Mouse (Mus musculus): ENCODE measurements around the gene Arhgap20.
A peak's percentile ranks its signal among the peaks of the same experiment; 100 is the strongest.

The Arhgap20 gene

DNA sequence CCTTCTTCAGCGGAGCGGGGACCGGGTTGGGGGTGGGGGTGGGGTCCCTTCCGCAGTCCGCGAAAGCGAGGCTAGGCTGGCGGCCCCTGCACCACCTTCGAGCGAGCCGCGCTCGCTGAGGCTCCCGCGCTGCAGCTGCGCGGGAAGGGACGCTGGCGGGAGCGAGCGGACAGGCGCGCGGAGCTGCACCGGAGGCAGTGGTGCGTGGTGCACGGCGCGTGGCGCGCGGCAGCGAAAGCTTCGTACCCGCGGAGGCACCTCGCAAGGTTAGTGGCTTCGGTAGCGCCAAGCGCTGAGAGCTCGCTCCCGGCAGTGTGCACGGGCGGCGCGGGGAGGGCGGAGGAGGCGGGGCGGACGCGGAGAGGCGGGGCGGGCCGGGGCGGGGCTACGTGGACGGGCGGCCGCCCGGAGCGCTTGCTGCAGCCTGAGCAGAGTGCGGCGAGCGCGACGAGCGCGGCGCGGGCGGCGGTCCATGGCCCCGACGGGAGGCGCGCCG lies at the start of gene Arhgap20:
Gene Arhgap20 (plus strand): TSS at position 417 of the 496 bp plus-strand sequence.
- peak; percentile 95 for DNase-seq

DNA sequence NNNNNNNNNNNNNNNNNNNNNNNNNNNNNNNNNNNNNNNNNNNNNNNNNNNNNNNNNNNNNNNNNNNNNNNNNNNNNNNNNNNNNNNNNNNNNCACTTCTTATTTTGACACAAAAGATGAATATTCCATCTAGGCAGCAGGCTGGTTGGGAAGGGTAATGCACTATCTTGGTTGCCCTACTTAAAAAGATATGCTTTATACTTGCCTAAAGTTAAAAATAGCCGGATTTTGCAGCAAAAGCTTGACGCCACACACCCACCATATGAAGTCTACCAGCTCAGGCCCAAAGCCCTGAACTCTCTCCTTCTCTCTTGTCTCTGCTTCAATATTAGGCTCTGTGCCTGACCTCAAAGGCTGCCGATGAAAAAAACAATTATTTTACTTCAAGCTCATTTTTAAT lies 46.3 kb upstream of the Arhgap20 start:
- DNase-seq, result peak; percentile 6

DNA sequence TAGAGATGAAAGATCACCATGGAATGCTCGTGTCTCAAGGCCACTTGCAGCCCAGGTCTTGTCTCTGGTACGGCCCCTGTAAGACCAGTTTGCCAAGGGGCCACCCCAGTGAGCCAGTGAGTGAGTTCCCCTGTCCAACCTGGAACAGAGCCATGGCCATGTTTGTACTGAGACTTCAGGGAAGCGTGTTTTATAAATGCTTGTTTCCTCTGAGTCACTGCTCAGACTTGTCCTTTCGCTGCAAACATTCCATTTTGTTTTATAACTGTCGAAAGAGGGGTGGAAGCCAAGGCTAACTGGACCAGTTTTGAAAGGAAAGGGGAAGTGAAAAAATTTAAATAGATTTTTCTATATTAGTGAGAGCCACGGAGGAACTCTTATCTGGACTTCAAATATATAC lies 37.2 kb upstream of the Arhgap20 start:
- no peak for DNase-seq

DNA sequence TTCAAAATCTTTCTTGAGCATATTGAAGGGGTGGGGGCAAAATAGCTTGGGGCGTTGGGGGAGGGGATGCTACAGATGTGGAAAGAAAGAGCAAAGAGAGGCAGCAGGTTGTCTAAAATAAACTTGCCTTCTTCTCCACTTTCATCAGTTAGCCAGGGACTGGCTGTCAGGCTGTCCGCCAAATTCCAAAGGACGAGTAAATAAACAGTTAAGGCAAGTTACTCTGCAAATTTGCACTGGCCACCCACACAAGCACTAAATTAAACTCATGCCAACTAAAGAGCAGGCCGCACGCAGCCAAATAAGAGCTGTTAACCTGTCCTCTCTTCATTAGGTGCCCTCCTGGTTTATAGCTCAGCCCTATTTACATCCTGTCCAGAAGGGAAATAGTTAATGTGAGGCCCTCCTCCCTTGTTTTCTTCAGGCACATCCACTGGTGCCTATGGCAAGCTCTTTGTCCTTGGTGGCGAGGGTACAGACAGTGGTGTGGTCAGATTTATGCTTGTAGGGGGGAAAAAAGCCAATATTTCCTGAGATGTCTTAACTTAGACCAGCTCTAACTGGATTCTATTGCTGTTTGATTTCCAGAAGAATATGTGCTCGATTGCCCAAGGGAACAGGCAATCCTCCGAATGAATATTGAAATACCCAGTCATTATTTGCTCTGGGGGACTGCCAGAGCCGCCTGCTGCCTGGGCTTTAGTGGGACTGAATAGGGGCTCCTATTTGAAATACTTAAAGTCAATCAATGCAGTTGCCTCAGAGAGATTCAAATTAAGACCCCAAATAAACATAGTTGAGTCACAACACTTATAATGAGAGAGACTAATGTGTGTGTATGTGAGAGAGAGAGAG lies 29.7 kb upstream of the Arhgap20 start:
- no peak for DNase-seq

DNA sequence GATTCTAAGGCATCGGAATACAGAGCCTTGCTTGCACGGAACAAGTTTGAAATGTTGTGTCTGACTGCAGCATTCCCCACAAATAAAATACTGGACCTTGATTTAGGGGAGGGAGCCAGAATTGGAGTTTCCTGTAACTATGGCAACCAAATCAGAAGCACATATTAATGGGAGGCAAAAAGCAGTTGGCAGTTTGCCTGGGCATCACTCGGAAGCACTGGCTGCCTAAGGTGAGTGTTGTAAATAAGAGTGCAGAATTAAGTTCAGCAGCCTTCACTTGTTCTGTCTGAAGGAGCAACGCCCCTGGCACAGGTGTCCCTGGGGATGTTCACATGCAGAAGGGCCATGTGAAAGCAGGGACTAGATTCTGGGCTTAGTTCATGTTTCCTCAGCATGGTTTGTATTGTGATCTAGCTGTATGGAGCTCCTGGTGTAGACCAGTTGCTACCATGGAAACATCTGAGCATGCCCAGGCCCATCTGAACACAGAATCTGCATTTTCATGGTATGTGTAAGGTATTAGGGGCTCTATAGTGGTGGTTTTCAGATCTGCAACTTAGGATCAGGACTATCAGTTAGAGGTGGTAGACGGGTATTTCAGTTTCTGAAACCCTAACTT lies 28.3 kb upstream of the Arhgap20 start:
- no peak for DNase-seq

DNA sequence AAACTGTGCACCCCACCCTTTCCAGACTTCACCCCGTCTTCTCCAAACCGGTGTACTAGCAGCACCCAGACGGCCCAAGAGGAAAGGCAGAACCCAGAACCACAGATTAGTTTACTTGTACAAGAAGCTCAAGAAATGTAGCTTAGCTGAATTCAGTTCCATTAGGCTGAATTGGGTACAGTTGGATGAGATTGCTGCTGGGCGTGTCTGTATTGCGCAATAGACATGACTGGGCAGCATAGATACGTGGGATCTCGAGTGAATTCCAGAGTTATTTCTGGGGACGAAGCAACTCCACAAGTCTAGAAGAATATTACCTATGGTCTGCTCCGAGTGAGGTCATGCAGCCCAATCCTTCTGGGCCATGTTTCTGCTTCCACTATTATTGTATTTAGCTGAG lies 26.8 kb upstream of the Arhgap20 start:
- DNase-seq, result no peak

DNA sequence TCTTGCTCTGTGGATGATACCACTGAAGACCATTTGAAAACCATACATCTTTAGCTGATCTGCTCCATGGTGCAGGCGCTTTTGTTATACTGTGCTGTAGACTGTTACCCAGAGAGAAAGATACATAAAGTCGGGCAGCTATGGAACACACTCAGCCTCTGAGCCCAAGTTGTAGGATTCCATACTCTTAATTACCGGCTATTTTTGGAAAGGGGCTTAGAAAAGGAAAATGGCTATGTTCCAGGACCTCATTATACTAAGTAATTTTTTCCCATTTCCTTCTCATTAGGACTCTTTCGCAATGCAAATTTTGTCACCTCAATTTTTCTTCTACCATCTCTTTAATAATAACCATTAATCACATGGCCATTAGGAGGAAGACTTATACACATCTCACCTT lies 25.3 kb upstream of the Arhgap20 start:
- no peak for DNase-seq

DNA sequence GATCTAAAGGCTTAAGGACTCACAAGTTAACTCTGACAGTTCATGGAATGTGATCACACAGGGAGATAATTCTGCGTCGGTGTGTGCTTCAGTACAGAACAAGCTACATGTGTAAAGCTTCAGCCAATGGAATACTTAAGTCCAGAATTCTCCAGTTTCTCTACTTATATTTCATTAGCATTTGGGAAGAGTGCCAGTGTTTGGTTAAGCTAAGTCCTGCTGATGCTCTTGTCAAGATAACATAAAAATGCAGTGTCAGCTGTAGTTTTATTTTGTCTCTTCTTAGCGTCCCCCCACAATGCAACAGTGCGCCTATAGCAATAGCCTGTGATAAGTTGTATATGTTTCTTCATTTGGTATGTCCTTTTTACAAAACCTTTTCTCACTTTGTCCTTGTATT lies 15.0 kb upstream of the Arhgap20 start:
- DNase-seq, result no peak

DNA sequence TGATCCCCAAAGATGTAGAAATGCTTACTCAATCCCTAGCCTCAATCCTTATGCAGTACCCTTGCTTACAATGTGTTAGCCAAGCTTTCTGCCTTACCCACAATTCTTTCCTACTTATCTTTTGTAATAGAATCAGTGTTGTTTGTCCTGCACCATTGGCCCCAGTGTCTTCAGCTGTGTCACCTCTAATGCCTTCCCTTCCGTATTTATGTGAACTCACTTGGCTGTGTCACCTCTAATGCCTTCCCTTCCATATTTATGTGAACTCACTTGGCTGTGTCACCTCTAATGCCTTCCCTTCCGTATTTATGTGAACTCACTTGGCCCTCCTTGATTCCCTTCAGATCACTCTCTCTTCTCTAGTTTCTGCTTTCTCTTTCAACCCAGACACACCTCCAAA lies 4.1 kb upstream of the Arhgap20 start:
- no peak for DNase-seq

DNA sequence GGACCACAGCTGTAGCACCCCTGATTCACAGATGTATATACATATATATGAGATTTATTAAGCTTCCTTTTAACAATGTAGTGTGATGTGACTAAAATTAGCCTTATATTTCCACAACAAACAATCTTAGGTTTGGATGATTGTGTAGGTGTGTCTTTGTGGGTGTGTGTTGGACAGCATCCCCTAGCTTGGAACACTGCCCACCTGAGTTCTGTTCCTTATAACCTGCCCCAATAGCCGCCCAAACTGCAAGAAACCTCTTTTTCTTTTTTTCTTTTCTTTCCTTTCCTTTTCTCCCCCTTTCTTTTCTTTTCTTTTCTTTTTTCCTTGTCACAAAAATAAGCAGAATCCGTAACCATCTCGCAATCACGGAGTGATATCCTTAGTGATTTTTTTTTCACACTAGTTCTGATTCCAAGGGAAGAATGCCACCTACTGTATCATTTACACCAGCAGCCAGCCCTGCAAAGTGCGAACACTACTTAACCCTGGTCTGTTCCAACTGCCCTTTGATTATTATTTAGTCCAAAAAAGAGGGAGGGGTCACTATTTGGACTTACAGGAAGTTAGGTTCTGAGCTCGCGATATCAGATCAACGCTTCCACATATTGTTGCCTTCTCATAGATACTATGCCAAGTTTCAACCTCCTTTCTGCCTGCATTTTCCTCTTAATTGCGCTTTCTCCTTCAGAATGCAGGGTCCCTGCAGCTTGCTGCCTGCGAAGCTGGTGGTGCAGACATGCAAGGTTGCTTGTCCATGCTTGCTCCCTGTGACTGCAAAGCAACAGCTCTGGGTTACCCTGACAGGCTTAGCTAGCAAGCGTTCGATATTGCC lies 879 bp upstream of the Arhgap20 start:
- peak; percentile 35 for DNase-seq

DNA sequence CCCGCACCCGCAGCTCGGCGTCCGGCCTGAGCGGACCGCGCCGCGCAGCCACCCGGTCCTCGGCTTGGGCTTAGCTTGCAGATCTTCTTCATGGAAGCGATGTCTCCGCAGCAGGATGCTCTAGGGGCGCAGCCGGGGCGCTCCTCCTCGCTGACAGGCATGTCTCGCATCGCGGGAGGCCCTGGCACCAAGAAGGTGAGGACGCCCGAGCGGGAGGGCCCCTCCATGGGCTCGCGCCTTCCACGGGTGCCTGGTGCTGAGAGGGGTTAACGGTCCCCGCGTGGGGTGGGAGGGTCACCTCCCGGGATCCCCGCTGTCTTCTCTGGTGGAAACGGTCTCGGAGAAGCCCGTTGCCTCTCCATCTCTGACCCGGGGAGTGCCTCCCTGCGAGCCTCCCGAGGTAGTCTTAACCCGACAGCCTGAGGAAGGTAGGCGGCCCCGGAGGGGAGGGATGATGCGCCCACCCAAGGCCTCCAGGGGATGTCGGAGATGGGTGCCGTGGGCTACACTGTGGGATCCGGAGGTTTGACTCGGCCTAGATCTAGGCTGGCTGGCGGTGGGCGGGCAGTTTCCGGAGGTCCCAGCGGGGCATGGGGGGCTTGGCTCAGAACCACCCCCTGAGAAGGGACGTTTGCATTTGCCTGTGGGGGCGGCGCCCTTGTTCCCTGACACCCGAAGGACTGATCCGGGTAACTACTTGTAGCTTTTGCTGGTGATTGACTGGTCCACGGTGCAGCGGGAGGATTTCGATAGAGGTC lies 459 bp downstream of the Arhgap20 start:
- peak; percentile 60 for DNase-seq

DNA sequence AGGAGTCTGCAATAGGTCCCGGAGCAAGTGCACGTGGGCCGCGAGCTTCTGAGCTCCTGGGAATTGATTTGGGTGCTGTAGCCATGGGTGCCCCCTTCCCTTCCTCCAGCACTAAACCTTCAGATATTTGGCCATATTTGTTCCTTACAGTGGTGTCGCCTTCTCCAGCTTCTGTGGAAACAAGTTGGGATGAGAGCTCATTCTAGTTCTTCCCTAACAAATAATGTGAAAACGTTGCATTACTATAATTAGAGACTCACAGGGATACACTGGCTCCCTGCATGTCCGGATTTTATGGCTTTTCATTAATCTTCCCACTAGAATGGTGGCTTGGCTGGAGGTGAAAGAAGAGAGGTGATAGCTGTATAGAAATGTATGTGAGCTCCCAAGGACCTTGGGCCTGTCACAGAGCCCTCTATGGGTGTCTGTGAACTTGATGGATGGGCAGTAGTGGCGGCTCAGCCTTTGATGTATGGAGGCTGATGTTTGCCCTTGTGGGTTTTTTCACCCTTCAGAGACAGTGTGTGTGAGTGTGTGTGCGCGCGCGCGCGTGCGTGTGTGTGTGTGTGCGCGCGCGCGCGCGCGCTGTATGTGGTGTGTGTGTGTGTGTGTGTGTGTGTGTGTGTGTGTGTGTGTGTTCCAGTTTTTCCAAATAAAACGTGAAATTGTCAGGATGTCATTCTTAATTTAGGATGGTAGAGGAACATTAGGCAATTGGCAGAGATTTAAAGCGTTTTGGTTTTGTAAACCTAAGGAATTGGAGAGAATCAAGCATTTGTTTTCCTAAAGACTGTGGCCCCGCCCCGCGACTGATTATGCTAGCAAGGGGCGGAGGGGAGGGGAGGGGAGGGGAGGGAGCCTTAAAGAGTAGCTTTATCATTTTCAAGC lies 1.3 kb downstream of the Arhgap20 start:
- DNase-seq, result peak; percentile 43

DNA sequence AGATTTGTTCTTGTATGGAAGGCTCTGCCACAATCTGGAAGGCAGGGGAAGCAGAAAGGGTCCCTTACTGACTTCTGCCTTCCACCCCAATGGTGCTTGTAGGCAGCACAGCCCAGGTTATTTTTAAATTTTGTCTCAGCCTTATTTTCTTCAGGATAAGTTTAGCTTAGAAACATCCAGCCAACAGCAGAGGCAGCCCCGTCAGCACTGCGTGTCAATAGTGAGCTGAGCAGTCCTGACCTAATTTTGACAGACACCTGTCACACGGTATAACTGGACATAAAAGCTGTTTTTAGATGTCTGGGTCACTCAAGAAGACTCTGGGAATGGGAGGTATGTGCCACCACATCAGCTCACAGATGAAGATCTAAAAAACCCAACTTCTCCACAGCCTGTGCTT lies 9.1 kb downstream of the Arhgap20 start:
- no peak for DNase-seq

DNA sequence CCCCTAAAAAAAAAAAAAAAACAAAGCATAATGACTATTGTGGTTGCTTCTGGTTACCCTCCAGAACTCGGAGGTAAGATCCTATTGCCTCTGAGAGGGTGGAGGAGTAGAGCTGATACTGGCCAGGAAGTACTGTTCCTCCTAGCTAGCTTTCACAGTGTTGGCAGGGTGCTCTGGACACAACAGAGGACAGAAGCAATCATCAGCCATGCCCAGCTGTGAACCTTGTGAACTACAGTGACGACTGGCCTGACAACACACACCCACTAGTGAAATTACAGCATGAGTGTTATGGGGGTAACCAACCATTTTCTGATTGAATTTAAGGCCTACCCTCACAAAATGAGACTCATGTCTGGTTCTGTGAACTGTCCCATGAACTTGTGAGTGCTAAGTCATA lies 11.3 kb downstream of the Arhgap20 start:
- no peak for DNase-seq

DNA sequence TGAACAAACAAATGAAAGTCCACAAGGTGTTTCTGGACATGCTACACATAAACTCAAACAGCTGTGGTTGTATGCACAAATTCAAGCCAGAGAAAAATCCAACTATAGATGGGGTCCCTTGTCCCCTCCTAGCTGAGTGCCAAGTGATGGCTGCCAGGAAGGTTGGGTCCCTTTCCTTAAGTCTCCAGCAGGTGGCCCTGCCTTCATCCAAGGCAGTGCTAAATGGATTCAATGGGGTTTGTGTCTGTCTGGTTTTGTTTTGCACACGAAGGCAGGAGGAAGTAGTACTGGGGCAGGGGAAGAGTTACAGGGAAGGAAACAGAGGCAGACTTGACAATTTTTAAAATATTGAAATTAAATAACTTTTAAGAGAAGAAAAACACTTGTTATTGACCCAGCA lies 12.0 kb downstream of the Arhgap20 start:
- no peak for DNase-seq

DNA sequence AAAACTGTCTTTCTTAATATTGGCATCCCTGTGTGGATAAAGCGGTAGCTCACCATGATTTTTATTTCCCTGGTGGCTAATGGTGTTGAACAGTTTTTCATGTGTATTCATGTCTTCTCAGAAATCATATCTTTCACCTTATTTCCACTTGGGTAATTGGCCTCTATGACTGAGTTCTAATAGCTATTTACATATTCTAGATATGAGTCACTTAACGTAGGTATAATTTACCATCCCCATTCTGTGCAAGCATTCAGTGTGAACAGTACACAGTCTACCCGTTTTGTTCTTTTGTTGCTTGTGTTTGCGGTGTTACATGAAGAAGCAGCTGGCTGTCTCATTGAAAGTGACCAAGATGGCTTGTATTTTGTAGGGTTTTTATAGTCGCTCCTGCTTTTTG lies 14.1 kb downstream of the Arhgap20 start:
- no peak for DNase-seq

DNA sequence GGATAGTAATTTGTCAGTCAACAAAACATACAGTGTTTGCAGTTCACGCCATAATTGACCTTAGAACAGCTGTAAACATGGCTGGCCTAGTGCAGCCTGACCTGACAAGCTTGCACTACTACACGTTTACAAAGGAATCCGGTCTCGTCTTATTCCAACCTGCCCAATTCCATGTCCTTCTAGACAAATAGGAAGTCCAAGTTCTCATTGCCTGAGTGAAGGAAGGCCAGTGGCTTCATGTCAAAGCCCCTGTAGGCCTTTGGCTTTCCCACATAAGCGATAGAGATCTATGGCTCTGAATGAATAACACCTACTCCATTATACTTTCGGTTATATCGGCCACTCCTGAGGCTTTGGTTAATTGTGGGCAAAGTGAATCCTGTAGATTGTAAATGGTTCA lies 16.0 kb downstream of the Arhgap20 start:
- no peak for DNase-seq

DNA sequence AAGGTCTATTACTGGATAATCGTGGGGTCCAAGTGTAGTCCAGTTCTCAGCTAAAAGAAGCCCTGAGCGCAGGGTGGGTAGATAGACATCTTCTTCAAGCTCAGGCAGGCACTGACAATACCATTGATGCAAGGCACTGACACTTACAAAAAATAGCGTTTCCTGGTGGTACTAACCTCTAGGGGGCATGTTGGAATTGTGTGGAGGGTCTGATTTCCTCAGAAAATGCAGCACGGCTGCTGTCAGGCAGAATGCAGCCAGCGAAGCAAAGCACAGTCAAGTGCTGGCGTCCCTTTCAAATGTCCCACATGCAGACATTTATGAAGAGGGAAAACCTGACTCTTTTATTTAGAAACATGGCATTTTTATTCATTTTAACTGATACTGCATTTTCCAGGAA lies 22.2 kb downstream of the Arhgap20 start:
- no peak for DNase-seq

DNA sequence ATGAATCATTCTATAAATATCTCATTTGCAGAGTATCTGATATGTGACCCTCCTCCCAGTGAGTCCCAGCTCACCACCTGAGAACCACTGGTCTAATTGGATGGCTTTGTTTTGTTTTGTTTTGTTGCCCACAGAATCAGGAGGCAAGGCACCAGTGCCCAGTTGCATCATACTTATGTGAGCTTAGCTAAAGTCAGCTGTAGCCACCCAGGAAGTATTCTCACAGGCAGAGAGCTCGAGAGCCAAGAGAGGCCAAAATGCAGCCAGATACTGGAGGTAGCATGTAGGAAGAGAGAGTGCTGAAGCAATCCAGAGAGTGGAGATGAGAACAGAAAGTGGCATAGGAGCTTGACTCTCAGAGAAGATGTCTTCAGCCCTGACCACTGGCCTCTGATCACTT lies 23.3 kb downstream of the Arhgap20 start:
- no peak for DNase-seq

DNA sequence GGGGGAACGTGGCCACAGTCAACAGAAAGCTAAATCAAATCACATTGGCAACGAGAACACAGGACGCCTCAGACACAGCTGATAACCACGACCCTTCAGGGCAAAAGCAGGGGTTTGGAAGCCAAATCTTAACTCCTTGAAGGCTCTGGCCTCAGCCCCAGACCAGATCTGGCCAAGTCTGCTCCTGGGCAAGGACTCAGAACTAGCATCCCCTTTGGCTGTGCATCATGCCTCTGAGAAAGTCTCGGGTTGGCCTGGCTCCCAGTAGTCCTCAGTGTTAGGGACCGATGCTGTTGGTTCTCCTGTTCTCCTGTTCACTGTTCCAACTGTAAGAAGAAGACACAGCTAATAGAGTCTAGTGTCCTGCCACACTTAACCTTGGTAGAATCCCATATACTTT lies 30.1 kb downstream of the Arhgap20 start:
- DNase-seq, result no peak

DNA sequence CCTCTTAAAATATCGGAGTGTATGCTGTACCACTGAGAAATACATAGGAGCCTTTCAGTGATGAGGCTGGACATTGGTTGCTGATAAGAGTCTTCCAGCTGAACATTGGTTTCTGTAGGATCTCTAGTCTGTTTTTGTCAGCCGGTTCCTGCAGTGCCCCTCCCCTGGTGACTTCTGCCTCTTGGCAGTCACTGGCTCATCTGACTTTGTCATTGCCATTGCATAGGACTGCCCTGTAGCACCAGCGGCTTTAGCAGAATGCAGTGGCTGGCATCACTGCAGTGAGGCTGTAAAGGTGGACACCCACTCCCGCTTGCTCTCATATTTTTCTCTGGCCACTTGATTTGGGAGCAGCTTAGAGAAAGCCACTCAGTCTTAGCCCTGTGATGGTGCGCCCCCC lies 33.1 kb downstream of the Arhgap20 start:
- no peak for DNase-seq

DNA sequence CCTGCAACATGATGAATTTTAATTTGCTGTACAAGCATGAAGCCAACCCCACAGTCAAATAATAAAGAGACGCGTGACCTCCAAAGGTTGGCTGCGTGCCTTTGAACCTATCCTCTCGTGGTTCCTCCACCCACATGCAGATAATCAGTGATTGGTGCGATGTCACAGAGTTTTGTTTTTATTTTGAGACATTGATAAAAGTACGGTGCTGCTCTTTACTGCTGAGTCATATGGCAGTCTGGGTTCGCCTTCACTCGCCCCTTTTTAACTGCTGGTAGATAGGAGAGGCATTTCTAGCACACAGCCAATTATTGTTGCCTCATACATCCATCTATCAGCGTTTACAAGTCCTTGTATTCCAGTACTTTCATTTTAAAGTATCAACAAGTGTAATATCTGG lies 34.0 kb downstream of the Arhgap20 start:
- no peak for DNase-seq

Data from right cerebral cortex, adult 18-20 months (tissue).